Mouse (Mus musculus): ENCODE measurements at regions not wholly inside any gene's neighbourhood (a gene's known extent, or its start where the extent isn't known, plus 50 kb on each side); places are given as distances from the start of the nearest gene placed in this dataset.

- TF ChIP-seq MAFK (IDR thresholded peaks at IDR 0.05; ENCODE audit: insufficient read depth, low read depth, low read length) (no peak), ZC3H11A (IDR thresholded peaks at IDR 0.05; ENCODE audit: borderline replicate concordance, low read depth, low read length) (no peak), HCFC1 (IDR thresholded peaks at IDR 0.05; ENCODE audit: borderline replicate concordance, insufficient read depth, low read length) (no peak)
Measured at GRCm38 (mm10) chr2:72873948-72874347, 106.3 kb downstream of the Sp3 start.
